Mouse (Mus musculus) spleen, adult 2 months (tissue): ENCODE measurements around the gene Acox1.

ENCODE experiments used
- CTCF ChIP-seq: fragments of 200-500 bp; IDR thresholded peaks from 2 replicates; pipeline ENCODE4 v1.5.1; 2011; ENCODE audit warnings: mild to moderate bottlenecking, inconsistent platforms; ENCODE audit not compliant: insufficient read depth, insufficient read length, insufficient replicate concordance; ENCODE audit errors: extremely low read depth
- POLR2A ChIP-seq: fragments of 200-500 bp; IDR thresholded peaks from 2 replicates; pipeline ENCODE4 v1.6.1; 2011; ENCODE audit warnings: low read depth, low read length, inconsistent platforms

GRCm38 (mm10) chr11:116216549-116216948 is 17.7 kb upstream of the Acox1 start:
- TF ChIP-seq CTCF (no peak), POLR2A (no peak)
